Mouse (Mus musculus) megakaryocyte-erythroid progenitor cell, adult 5-6 weeks (primary cell): ENCODE data around the gene Anks1. TPM values are rescaled to one million over a fixed set of nuclear protein-coding genes. Genes with fewer than 3 reads are reported as not detected.

Experiments
- ATAC-seq: replicated peaks from 2 replicates; pipeline ENCODE4 v1.8.0; 2016; ENCODE audit warnings: mild to moderate bottlenecking, inconsistent platforms; ENCODE audit not compliant: severe bottlenecking, poor library complexity, low FRiP score, low TSS enrichment
- total RNA-seq, 2 experiments: library from RNA; stranded (forward) in 1 of 2; stranded (reverse) in 1 of 2; fragments of 200-1000, 215-1000 nt in 1 of 2; fragments of >200 nt in 1 of 2; fragmentation: Nextera tagmentation in 1 of 2; gene quantifications; 2 replicates each; pipeline ENCODE4 v1.2.3; 2014 to 2017

Anks1 gene
- total RNA-seq, 2 experiments from 2014 or later, result 21.0 to 62.4 TPM

GRCm38 (mm10) chr17:28070256-28070655 is 161.2 kb downstream of the Anks1 start:
- ATAC-seq, result no peak

GRCm38 (mm10) chr17:28072730-28073129 is 163.6 kb downstream of the Anks1 start:
- no peak for ATAC-seq

- no peak for ATAC-seq
Measured at GRCm38 (mm10) chr17:28074486-28074885, 165.4 kb downstream of the Anks1 start.

GRCm38 (mm10) chr17:28078028-28078427 is 168.9 kb downstream of the Anks1 start:
- no peak for ATAC-seq

- 0 out of 2 replicates have a peak, but pooled peaks have one; percentile 56 for ATAC-seq
Measured at GRCm38 (mm10) chr17:28079618-28080017, 170.5 kb downstream of the Anks1 start.

- ATAC-seq, result peak; percentile 69
Measured at GRCm38 (mm10) chr17:28080045-28080816, 171.1 kb downstream of the Anks1 start, which contains the start of gene Tcp11. Tcp11 (minus strand) TSS chr17:28080639.

- no peak for ATAC-seq
Measured at GRCm38 (mm10) chr17:28080817-28081165, 171.7 kb downstream of the Anks1 start.

GRCm38 (mm10) chr17:28081385-28081784 is 172.3 kb downstream of the Anks1 start:
- no peak for ATAC-seq

- ATAC-seq, result no peak
Measured at GRCm38 (mm10) chr17:28081856-28082255, 172.8 kb downstream of the Anks1 start.

GRCm38 (mm10) chr17:28082863-28083262 is 173.8 kb downstream of the Anks1 start:
- no peak for ATAC-seq

- ATAC-seq, result no peak
Measured at GRCm38 (mm10) chr17:28084395-28084905, 175.3 kb downstream of the Anks1 start.

GRCm38 (mm10) chr17:28084964-28085363 is 175.9 kb downstream of the Anks1 start:
- ATAC-seq, result peak; percentile 79

- no peak for ATAC-seq
Measured at GRCm38 (mm10) chr17:28087430-28087829, 178.3 kb downstream of the Anks1 start.

GRCm38 (mm10) chr17:28088718-28089117 is 179.6 kb downstream of the Anks1 start:
- no peak for ATAC-seq

- no peak for ATAC-seq
Measured at GRCm38 (mm10) chr17:28092297-28092696, 183.2 kb downstream of the Anks1 start.

GRCm38 (mm10) chr17:28093837-28094236 is 184.7 kb downstream of the Anks1 start:
- ATAC-seq, result no peak

GRCm38 (mm10) chr17:28096418-28096817 is 187.3 kb downstream of the Anks1 start:
- no peak for ATAC-seq

- no peak for ATAC-seq
Measured at GRCm38 (mm10) chr17:28097308-28097707, 188.2 kb downstream of the Anks1 start.

GRCm38 (mm10) chr17:28099086-28099485 is 190.0 kb downstream of the Anks1 start:
- ATAC-seq, result no peak

GRCm38 (mm10) chr17:28100669-28101068 is 191.6 kb downstream of the Anks1 start:
- ATAC-seq, result no peak

- ATAC-seq, result no peak
Measured at GRCm38 (mm10) chr17:28101284-28101887, 192.3 kb downstream of the Anks1 start.
